Mouse (Mus musculus) limb, embryonic 14.5 days (tissue): ENCODE data around the gene Gm49325. TPM values are rescaled to one million over a fixed set of nuclear protein-coding genes. Genes with fewer than 3 reads are reported as not detected.
A peak's percentile ranks its signal among the peaks of the same experiment; 100 is the strongest.

Experiments
- ATAC-seq: fragments of 200-750 bp; cut with Nextera tagmentation; 2 replicates; pipeline ENCODE4 v1.8.0; 2017; ENCODE audit warnings: low read depth, moderate number of reproducible peaks, moderate TSS enrichment; ENCODE audit not compliant: low FRiP score
- DNase-seq: peaks from one replicate; pipeline ENCODE4 v3.0.0-alpha.2; 2015; ENCODE audit warnings: low spot score
- H3K27ac ChIP-seq: fragments of 300-500 bp; sonication (generic); replicated peaks from 2 replicates; pipeline ENCODE4 v1.5.1; 2014; ENCODE audit warnings: low read depth, mild to moderate bottlenecking, low read length, moderate library complexity, mixed read lengths
- H3K27me3 ChIP-seq: fragments of 300-500 bp; sonication (generic); 2 replicates; pipeline ENCODE4 v1.6.1; 2014; ENCODE audit warnings: low read length, mixed read lengths; ENCODE audit not compliant: control insufficient read depth, insufficient read depth
- H3K36me3 ChIP-seq: fragments of 300-500 bp; sonication (generic); 2 replicates; pipeline ENCODE4 v1.6.1; 2014; ENCODE audit warnings: mild to moderate bottlenecking, low read length, moderate library complexity, mixed read lengths; ENCODE audit not compliant: control insufficient read depth, insufficient read depth
- H3K4me1 ChIP-seq: fragments of 300-500 bp; sonication (generic); 2 replicates; pipeline ENCODE4 v1.6.1; 2014; ENCODE audit warnings: antibody characterized with exemption, low read length, mixed read lengths; ENCODE audit not compliant: control insufficient read depth, insufficient read depth
- H3K4me2 ChIP-seq: fragments of 300-500 bp; sonication (generic); replicated peaks from 2 replicates; pipeline ENCODE4 v1.6.1; 2014; ENCODE audit warnings: low read depth, mild to moderate bottlenecking, low read length, moderate library complexity; ENCODE audit not compliant: severe bottlenecking
- H3K4me3 ChIP-seq: fragments of 300-500 bp; sonication (generic); replicated peaks from 2 replicates; pipeline ENCODE4 v1.5.1; 2014; ENCODE audit warnings: low read length
- H3K9ac ChIP-seq: fragments of 300-500 bp; sonication (generic); 2 replicates; pipeline ENCODE4 v1.6.1; 2014; ENCODE audit warnings: mild to moderate bottlenecking, low read depth, low read length, moderate library complexity; ENCODE audit not compliant: severe bottlenecking
- H3K9me3 ChIP-seq: fragments of 300-500 bp; sonication (generic); 2 replicates; pipeline ENCODE4 v1.6.1; 2016; ENCODE audit warnings: low read length; ENCODE audit not compliant: control insufficient read depth
- POLR2A ChIP-seq: fragments of 200-500 bp; IDR thresholded peaks from 2 replicates; pipeline ENCODE4 v1.8.0; 2012; ENCODE audit warnings: inconsistent platforms, mild to moderate bottlenecking, moderate library complexity, borderline replicate concordance; ENCODE audit not compliant: insufficient read depth, insufficient read length; ENCODE audit errors: extremely low read depth
- whole genome bisulfite sequencing: fragments of 180-500 bp; shearing (Covaris S2); extraction: QIAGEN DNeasy Blood & Tissue Kit; methylation state at CpG from one replicate; pipeline ENCODE4 v1.1.7; 2014; 5-methylcytosine and 5-hydroxymethylcytosine counted together
- polyA plus RNA-seq, 2 experiments: library from polyadenylated mRNA; depleted of rRNA in 1 of 2; stranded (reverse) in 1 of 2; unstranded in 1 of 2; fragments of >200 nt; fragmentation: Nextera tagmentation in 1 of 2; extraction: Ambion mirVana in 1 of 2; gene quantifications; 2 replicates each; pipeline versions ENCODE4 v1.2.1 to v1.2.3; 2012 to 2014

The Gm49325 gene
- polyA plus RNA-seq, 2 experiments = 5.8 to 8.4 TPM

- H3K9me3 ChIP-seq = no peaks in the 10 kb centered on the region
- H3K36me3 ChIP-seq = no peaks in the 10 kb centered on the region
- no peak overlapping the region for H3K4me2 ChIP-seq
- no peak overlapping the region for H3K27ac ChIP-seq
- ATAC-seq (no peak), DNase-seq (no peak)
- WGBS = 86% methylated on average over 2 of the region's 2 CpGs
- no peak for TF ChIP-seq POLR2A
- no peak overlapping the region for H3K4me3 ChIP-seq
- H3K9ac ChIP-seq = no peak overlapping the region
- H3K4me1 ChIP-seq = no peaks in the 10 kb centered on the region
- no peaks in the 10 kb centered on the region for H3K27me3 ChIP-seq
Observed at GRCm38 (mm10) chr10:77561508-77561907, 44.5 kb upstream of the Gm49325 start.

- no peak overlapping the region for H3K27ac ChIP-seq
- H3K27me3 ChIP-seq = no peaks in the 10 kb centered on the region
- ATAC-seq (no peak), DNase-seq (no peak)
- H3K4me3 ChIP-seq = no peak overlapping the region
- no peak overlapping the region for H3K4me2 ChIP-seq
- no peaks in the 10 kb centered on the region for H3K9me3 ChIP-seq
- H3K4me1 ChIP-seq = no peaks in the 10 kb centered on the region
- 77% methylated on average over 8 of the region's 8 CpGs for WGBS
- TF ChIP-seq POLR2A = no peak
- no peak overlapping the region for H3K9ac ChIP-seq
- no peaks in the 10 kb centered on the region for H3K36me3 ChIP-seq
Observed at GRCm38 (mm10) chr10:77565005-77565404, 41.0 kb upstream of the Gm49325 start.

DNA sequence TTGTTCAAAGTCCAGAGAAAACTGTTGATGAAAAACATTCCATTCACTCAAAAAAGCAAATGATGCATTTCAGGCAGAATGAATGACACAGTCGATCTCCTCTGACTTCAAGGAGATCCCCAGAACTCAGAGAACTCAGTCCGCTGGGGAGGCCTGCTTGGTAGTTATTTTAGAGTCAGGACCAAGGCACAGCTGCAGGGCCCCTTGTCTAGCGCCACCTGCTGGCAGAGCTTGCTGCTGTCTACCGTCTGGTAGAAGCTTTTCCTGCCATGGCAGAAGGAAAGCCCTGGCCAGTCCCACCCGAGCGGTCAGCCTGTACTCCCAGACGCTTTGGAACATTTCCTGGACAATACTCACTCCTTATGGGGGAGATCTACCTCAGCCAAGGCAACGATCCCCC is 39.3 kb upstream of the Gm49325 start:
- Histone ChIP-seq H3K4me2 (no peak overlapping the region), H3K4me3 (no peak overlapping the region), H3K36me3 (no peaks in the 10 kb centered on the region), H3K4me1 (no peaks in the 10 kb centered on the region), H3K27me3 (no peaks in the 10 kb centered on the region), H3K27ac (no peak overlapping the region), H3K9me3 (no peaks in the 10 kb centered on the region), H3K9ac (no peak overlapping the region)
- WGBS = 37% methylated on average over 8 of the region's 8 CpGs
- no peak for TF ChIP-seq POLR2A
- ATAC-seq = no peak
- DNase-seq = peak; percentile 77

DNA sequence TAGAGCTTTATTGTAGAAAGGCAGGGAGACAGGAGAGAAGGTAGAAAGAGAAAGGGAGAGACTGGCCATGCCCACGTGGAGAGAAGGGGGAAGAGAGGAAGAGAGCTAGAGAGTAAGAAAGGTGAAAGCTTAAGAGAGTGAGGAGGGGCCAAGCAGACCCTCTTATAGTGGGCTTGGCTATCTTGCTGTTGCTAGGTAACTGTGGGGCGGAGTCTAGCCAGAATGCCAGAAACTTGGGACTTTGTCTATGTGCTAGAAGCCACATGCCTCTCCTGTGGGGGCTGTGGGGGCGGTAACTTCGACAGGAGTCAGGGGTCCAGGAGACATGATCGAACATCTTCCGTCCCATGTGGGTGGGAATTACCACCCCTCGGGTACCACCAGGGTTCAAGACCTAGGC is 36.5 kb upstream of the Gm49325 start:
- Histone ChIP-seq H3K9ac (no peak overlapping the region), H3K4me1 (no peaks in the 10 kb centered on the region), H3K27me3 (no peaks in the 10 kb centered on the region), H3K9me3 (no peaks in the 10 kb centered on the region), H3K36me3 (no peaks in the 10 kb centered on the region), H3K27ac (no peak overlapping the region), H3K4me2 (no peak overlapping the region), H3K4me3 (no peak overlapping the region)
- DNase-seq (no peak), ATAC-seq (no peak)
- TF ChIP-seq POLR2A = no peak
- 41% methylated on average over 7 of the region's 7 CpGs for WGBS

DNA sequence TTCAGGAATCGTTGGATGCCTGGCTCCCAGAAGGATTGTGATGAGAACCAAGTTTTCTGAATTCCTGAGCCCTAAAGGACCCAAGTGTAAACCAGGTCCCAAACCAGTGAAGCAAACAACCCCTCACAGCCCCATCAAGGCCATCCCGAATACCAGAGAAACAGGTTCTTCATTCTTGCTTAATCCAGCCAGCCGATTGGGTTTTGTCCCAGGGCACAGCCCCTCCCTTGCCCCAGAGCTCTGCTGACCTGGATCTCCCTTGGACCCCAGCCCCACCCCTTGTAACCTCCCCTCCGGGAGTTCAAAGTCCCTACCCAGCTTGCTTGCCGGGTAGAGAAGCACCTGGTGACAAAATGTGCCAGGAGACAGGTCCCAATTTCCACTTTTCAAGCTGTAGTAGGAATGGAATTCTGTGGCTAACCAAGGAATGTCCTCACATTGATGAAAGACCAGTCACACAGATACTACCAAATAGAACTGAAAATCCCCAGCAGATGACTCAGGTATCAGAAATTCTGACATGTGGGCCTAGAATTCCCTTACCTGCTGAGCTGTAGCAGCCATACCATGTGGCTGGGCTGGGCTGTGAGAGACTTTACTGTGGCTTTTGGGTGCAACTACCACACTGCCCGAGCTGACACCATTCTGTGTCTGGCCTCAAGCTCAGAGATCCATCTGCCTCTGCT is 35.9 kb upstream of the Gm49325 start:
- H3K4me2 ChIP-seq = no peak overlapping the region
- H3K9me3 ChIP-seq = no peaks in the 10 kb centered on the region
- H3K9ac ChIP-seq = no peak overlapping the region
- no peaks in the 10 kb centered on the region for H3K36me3 ChIP-seq
- DNase-seq (no peak), ATAC-seq (no peak)
- no peak for TF ChIP-seq POLR2A
- no peaks in the 10 kb centered on the region for H3K4me1 ChIP-seq
- H3K4me3 ChIP-seq = no peak overlapping the region
- WGBS = 46% methylated on average over 6 of the region's 6 CpGs
- H3K27ac ChIP-seq = no peak overlapping the region
- H3K27me3 ChIP-seq = no peaks in the 10 kb centered on the region
